Mouse (Mus musculus) hindbrain, postnatal 0 days (tissue): ENCODE measurements around the gene Fastkd5. TPM values are rescaled to one million over a fixed set of nuclear protein-coding genes. Genes with fewer than 3 reads are reported as not detected.
A peak's percentile ranks its signal among the peaks of the same experiment; 100 is the strongest.

Experiments
- ATAC-seq: fragments of 200-750 bp; cut with Nextera tagmentation; 2 replicates; pipeline ENCODE4 v1.8.0; 2017; ENCODE audit warnings: mild to moderate bottlenecking, moderate TSS enrichment, moderate library complexity
- DNase-seq: peaks from one replicate; pipeline ENCODE4 v3.0.0-alpha.2; 2015; ENCODE audit warnings: low spot score
- H3K27ac ChIP-seq: fragments of 300-500 bp; sonication (generic); 2 replicates; pipeline ENCODE4 v1.5.1; 2014; ENCODE audit warnings: mild to moderate bottlenecking
- H3K27me3 ChIP-seq: fragments of 300-500 bp; sonication (generic); 2 replicates; pipeline ENCODE4 v1.6.1; 2014; ENCODE audit warnings: low read length, mixed read lengths; ENCODE audit not compliant: insufficient read depth
- H3K36me3 ChIP-seq: fragments of 300-500 bp; sonication (generic); 2 replicates; pipeline ENCODE4 v1.6.1; 2014; ENCODE audit warnings: low read length, mixed read lengths; ENCODE audit not compliant: insufficient read depth
- H3K4me1 ChIP-seq: fragments of 300-500 bp; sonication (generic); 2 replicates; pipeline ENCODE4 v1.6.1; 2014; ENCODE audit warnings: antibody characterized with exemption, low read length, mixed read lengths; ENCODE audit not compliant: insufficient read depth
- H3K4me2 ChIP-seq: fragments of 300-500 bp; sonication (generic); 2 replicates; pipeline ENCODE4 v1.6.1; 2014; ENCODE audit warnings: low read depth, mild to moderate bottlenecking, low read length, moderate library complexity, mixed read lengths
- H3K4me3 ChIP-seq: fragments of 300-500 bp; sonication (generic); 2 replicates; pipeline ENCODE4 v1.5.1; 2014; ENCODE audit warnings: low read length
- H3K9ac ChIP-seq: fragments of 300-500 bp; sonication (generic); replicated peaks from 2 replicates; pipeline ENCODE4 v1.6.1; 2014; ENCODE audit warnings: mild to moderate bottlenecking, low read length, moderate library complexity, mixed read lengths
- H3K9me3 ChIP-seq: fragments of 300-500 bp; sonication (generic); 2 replicates; pipeline ENCODE4 v1.6.1; 2016; ENCODE audit warnings: low read length, mixed read lengths
- CTCF ChIP-seq: IDR thresholded peaks from 2 replicates; pipeline ENCODE4 v1.5.1; 2016; ENCODE audit warnings: antibody characterized with exemption, control low read depth, low read depth
- WGBS: fragments of 180-500 bp; shearing (Covaris S2); extraction: QIAGEN DNeasy Blood & Tissue Kit; methylation state at CpG from one replicate; pipeline ENCODE4 v1.1.7; 2014; 5-methylcytosine and 5-hydroxymethylcytosine counted together
- polyA plus RNA-seq: library from polyadenylated mRNA; unstranded; fragments of >200 nt; fragmentation: Nextera tagmentation; extraction: Ambion mirVana; gene quantifications from 2 replicates; pipeline ENCODE4 v1.2.1, GENCODE M21; 2015
- total RNA-seq: library from RNA; depleted of rRNA; stranded (reverse); fragments of >200 nt; gene quantifications from 2 replicates; pipeline ENCODE4 v1.2.3, GENCODE M21; 2014

The Fastkd5 gene
- total and polyA plus RNA-seq, 2 experiments from 2014 or later, result 6.0 to 7.9 TPM

DNA sequence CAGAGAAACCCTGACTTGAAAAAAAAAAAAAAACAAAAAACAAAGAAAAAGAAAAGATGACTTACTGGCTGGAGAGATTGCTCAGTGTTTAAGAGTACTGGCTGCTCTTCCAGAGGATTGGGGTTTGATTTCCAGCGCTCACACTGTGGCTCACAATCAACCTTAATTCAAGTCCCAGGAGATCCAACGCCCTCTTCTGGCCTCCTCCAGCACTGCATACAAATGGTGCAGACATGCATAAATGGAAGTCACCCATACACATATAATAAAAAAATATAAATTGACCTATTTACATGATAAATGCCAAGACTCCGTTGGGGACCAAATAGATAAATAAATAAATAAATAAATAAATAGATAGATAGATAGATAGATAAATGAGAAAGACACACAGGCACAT is 1.4 kb downstream of the Fastkd5 start:
- DNase-seq (no peak), ATAC-seq (no peak)
- Histone ChIP-seq H3K9ac (no peak overlapping the region), H3K27ac (no peak overlapping the region), H3K36me3 (no peaks in the 10 kb centered on the region), H3K4me3 (no peak overlapping the region), H3K9me3 (no peaks in the 10 kb centered on the region), H3K4me2 (peak overlapping the region; percentile 97), H3K4me1 (peaks cover 8% of the 10 kb centered on the region; the same call in 1 of the 2 replicates), H3K27me3 (no peaks in the 10 kb centered on the region)
- WGBS, result 60% methylated on average over 3 of the region's 3 CpGs
- peak; percentile 37 for TF ChIP-seq CTCF

DNA sequence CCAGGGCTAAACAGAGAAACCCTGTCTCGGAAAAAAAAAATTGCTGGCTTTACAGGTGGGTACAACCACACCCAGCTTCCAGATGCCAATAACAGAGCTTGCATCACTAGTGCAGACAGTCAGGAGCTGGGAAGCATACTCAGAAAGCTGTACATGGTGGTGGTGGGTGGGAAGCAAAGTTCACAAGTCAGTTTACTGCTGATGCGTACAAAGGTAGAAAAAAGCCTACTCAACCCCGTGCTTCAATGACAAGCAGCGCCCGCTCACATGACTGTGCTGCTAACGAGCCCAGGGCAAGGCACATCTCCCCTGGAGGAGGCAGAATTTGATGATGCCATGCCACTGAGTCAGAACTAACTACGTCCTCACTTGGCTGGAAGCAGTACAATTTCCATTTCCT is 10.9 kb downstream of the Fastkd5 start:
- Histone ChIP-seq H3K9me3 (no peaks in the 10 kb centered on the region), H3K27me3 (no peaks in the 10 kb centered on the region), H3K27ac (no peak overlapping the region), H3K4me1 (no peaks in the 10 kb centered on the region), H3K36me3 (peaks cover 29% of the 10 kb centered on the region), H3K4me3 (no peak overlapping the region), H3K9ac (no peak overlapping the region), H3K4me2 (no peak overlapping the region)
- ATAC-seq (no peak), DNase-seq (no peak)
- TF ChIP-seq CTCF, result no peak
- WGBS, result 97% methylated on average over 7 of the region's 7 CpGs

DNA sequence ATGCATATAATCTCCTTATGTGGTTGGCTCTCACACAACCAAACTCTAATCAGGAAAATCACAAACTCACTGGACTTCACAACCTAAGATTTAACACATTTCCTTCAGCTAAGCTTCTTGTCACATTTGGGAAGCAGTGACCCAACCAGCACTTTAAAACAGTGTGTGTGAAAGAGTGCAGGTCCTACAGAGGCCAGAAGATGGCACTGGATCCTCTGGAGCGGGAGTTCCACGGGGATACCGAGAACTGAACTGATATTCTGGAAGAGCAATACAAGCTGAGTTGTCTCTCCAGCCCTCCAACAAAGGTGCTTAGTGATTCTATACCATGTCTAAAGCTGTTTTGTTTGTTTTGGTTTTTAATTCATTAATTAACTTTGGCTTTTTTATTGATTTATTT is 16.7 kb downstream of the Fastkd5 start:
- H3K9ac ChIP-seq, result no peak overlapping the region
- TF ChIP-seq CTCF, result peak; percentile 55
- H3K27me3 ChIP-seq, result no peaks in the 10 kb centered on the region
- DNase-seq, result peak; percentile 31
- H3K4me1 ChIP-seq, result no peaks in the 10 kb centered on the region
- H3K36me3 ChIP-seq, result peaks cover 15% of the 10 kb centered on the region
- no peak for ATAC-seq
- whole genome bisulfite sequencing, result 62% methylated on average over 3 of the region's 3 CpGs
- no peak overlapping the region for H3K4me3 ChIP-seq
- no peaks in the 10 kb centered on the region for H3K9me3 ChIP-seq
- no peak overlapping the region for H3K4me2 ChIP-seq
- no peak overlapping the region for H3K27ac ChIP-seq

DNA sequence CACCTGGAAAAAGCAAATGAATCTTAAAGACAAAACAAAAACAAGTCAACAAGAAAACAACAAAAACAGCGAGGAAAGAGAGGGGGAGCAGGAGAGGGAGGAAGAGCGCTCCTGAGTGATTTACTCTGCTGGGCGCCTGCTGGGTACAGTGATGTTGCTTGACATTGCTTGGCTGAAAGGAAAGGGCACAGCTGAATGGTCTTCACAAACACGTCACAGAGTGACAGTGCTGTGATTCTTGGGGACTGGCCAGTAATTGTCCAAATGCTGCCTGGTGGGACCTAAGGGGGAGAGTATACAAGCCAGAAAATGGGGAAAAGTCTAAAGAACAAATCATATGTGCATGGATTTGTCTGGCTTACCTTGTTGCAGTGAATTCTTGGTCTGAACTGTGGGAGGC is 27.6 kb downstream of the Fastkd5 start:
- no peak for TF ChIP-seq CTCF
- no peak overlapping the region for H3K9ac ChIP-seq
- H3K27me3 ChIP-seq, result no peaks in the 10 kb centered on the region
- no peak overlapping the region for H3K27ac ChIP-seq
- 71% methylated on average over 4 of the region's 4 CpGs for WGBS
- no peak overlapping the region for H3K4me3 ChIP-seq
- no peak for DNase-seq
- no peak for ATAC-seq
- H3K36me3 ChIP-seq, result peaks cover 33% of the 10 kb centered on the region
- H3K4me1 ChIP-seq, result no peaks in the 10 kb centered on the region
- no peaks in the 10 kb centered on the region for H3K9me3 ChIP-seq
- no peak overlapping the region for H3K4me2 ChIP-seq

DNA sequence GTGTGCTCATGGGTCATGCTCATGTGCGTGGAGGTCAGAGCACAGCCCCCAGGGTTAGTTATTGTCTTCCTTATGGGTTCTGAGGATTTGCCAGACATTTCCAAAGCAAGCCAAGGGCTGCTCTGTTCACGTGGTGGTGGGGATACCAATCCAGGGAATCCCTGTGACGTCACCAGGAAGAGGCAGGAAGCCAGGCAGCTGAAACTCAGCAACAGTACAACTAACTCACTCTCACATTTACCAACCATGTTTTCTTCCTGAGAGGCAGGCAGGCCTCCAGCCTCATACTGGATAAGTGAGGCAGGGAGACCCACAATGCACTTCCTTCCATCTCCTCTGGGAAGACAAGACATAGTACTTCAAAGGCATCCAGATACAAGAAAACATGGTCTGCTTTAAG is 31.4 kb downstream of the Fastkd5 start:
- Histone ChIP-seq H3K9ac (no peak overlapping the region), H3K36me3 (peaks cover 38% of the 10 kb centered on the region), H3K27me3 (no peaks in the 10 kb centered on the region), H3K4me1 (no peaks in the 10 kb centered on the region), H3K4me3 (no peak overlapping the region), H3K27ac (no peak overlapping the region), H3K9me3 (no peaks in the 10 kb centered on the region), H3K4me2 (no peak overlapping the region)
- TF ChIP-seq CTCF, result no peak
- WGBS, result 62% methylated on average over 3 of the region's 3 CpGs
- no peak for DNase-seq
- ATAC-seq, result no peak

DNA sequence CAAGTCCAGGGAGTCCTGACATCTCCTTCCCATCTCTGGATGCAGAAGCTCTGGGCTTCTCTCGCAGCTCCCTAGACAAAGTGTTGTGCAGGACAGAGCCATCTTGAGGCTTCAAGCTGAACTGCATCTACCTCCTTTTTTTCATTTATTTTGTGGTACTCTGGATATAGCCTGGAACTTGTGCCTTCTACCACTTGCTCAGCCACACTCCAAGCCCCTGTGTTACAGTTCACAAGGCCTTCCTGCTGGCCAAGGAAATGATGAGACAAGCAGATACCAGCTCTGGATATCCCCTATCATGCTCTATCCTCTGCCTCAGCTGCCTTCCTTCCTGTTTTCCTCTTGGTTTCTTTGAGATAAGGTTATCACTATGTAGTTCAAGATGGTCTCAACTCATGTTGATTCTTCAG is 32.2 kb downstream of the Fastkd5 start:
- Histone ChIP-seq H3K4me3 (no peak overlapping the region), H3K27ac (no peak overlapping the region), H3K9ac (no peak overlapping the region), H3K4me1 (no peaks in the 10 kb centered on the region), H3K27me3 (no peaks in the 10 kb centered on the region), H3K4me2 (no peak overlapping the region), H3K36me3 (peaks cover 33% of the 10 kb centered on the region), H3K9me3 (no peaks in the 10 kb centered on the region)
- DNase-seq (peak; percentile 76), ATAC-seq (peak; percentile 53)
- 4% methylated on average over 1 of the region's 1 CpGs for WGBS
- TF ChIP-seq CTCF, result peak; percentile 75

DNA sequence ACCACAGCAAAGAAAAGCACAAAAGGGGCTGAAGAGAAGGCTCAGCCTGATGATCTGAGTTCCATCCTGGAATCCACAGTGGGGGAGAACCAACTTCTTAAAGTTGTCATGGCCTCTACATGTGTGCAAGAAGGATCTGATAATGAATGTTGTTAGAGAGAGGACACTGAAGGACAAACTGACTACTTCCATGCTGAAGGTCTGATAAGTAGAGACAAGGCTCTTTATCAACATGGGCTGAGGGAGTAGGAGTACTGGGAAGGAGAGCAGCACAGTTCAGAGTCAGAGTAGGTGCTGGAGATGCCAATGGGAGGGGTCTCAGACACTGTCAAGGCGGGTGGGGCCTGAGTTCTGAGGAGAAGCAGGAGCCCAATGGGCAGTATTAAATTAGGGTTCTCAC is 34.2 kb downstream of the Fastkd5 start:
- DNase-seq (no peak), ATAC-seq (no peak)
- Histone ChIP-seq H3K4me3 (no peak overlapping the region), H3K9me3 (no peaks in the 10 kb centered on the region), H3K27me3 (no peaks in the 10 kb centered on the region), H3K4me2 (no peak overlapping the region), H3K9ac (no peak overlapping the region), H3K27ac (no peak overlapping the region), H3K4me1 (no peaks in the 10 kb centered on the region), H3K36me3 (peaks cover 38% of the 10 kb centered on the region)
- no peak for TF ChIP-seq CTCF
- WGBS, result 96% methylated on average over 1 of the region's 1 CpGs
